Mouse (Mus musculus): Measurements from ENCODE around the gene Sp8. TPM values are rescaled to one million over a fixed set of nuclear protein-coding genes. Genes with fewer than 3 reads are reported as not detected.

Gene Sp8
- not detected for polyA plus RNA-seq (2017; shearing (Covaris generic))

GRCm38 (mm10) chr12:118846221-118846620 lies at the start of gene Sp8:
Sp8 (plus strand) TSS chr12:118846329.

Other genes starting within 250 kb of the Sp8 start
- gene Abcb5, start 120.1 kb downstream of the Sp8 start, polyA plus RNA-seq (2017; shearing (Covaris generic)): not detected

Data from effector memory CD4-positive, alpha-beta T cell, adult 5 months (primary cell).